In the genomic region with DNA sequence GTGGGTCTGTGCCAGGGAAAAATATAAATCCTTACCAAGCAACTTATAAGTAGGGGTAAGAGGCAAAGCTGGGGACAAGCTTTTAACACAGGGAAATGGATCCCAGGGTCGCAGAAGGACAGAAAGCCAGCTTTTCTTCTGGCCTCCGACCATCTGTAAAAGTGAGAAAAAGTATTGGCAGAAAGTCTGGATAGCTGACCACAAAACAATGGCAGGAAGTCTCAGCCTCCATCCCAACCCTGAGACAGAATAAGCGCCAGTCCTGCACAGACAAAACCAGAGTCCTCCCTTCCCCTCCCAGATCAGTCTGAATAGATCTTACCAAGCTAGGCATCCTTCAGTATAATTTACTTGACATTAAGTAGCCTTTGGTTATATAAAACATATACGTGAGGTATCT, we compare ENCODE assay signal across 11 mouse cellular contexts. TPM values are rescaled to one million over a fixed set of nuclear protein-coding genes. Genes with fewer than 3 reads are reported as not detected.
DNase-seq lines count a peak whose midpoint lies in the region; TF ChIP-seq lines count a peak whose summit lies in the region.
"Had no signal": no experiment of that assay in that cellular context is flagged by ENCODE, and none has a peak within 500 bp of the region (broad histone marks: within the 10 kb centered on the region; RNA-seq: fewer than 3 reads in every experiment).

No protein-coding gene starts in this region.

- dilution Hi-C loops in CH12.LX (cut with MboI; ENCODE audit: extremely low pct_ligation_motif_present, extremely low pct_unique_long_range_greater_than_20kb, low sequenced_read_pairs): no loop called here

- no peak for TF ChIP-seq RAD21 in CH12.LX (IDR thresholded peaks at IDR 0.05; ENCODE audit: low read depth, low read length)

- no peak overlapping the region for H3K27ac ChIP-seq in CH12.LX (ENCODE audit: insufficient read depth, low read depth)
- H3K27ac ChIP-seq: midbrain, embryonic 13.5 days had no signal

- H3K36me3 ChIP-seq in CH12.LX (replicated peaks in 1 of 2; ENCODE audit: control insufficient read depth in 1 of 2, insufficient read depth in 1 of 2, low read length in 1 of 2): no peaks in the 10 kb centered on the region
- H3K36me3 ChIP-seq: G1E; limb, embryonic 15.5 days; midbrain, embryonic 13.5 days had no signal

- intact Hi-C loops in heart, postnatal 14 days (cut with DNase I): no loop called here

- in situ Hi-C loops in CH12.LX (cut with MboI; ENCODE audit: low pct_ligation_motif_present, low pct_unique_long_range_greater_than_20kb, low sequenced_read_pairs): loop anchor here (10.0 kb wide), 1 partner anchor 203 kb away; no protein-coding TSS in a partner anchor

- no peak for DNase-seq in CH12.LX (ENCODE audit: extremely low read depth)
- DNase-seq in heart, adult 11 months: peak; percentile 98
- DNase-seq in heart, postnatal 14 days: peak; percentile 23 to 29
- peak; percentile 33 to 49 for DNase-seq in kidney, postnatal 36 days
- no peak for DNase-seq in B cell, adult 2 months
- DNase-seq in spleen, postnatal 4 days (ENCODE audit: low spot score in 2 of 2): no peak
- DNase-seq in left cerebral cortex, adult 9 months (ENCODE audit: low spot score in 2 of 2): no peak

- H3K4me3 ChIP-seq in CH12.LX (replicated peaks in 1 of 3; ENCODE audit: low read depth in 2 of 3, low read length in 2 of 3, poor library complexity in 1 of 3): no peak overlapping the region
- H3K4me3 ChIP-seq: erythroblast, embryonic 14.5 days; limb, embryonic 15.5 days; midbrain, embryonic 13.5 days had no signal

- no peak for TF ChIP-seq CTCF in CH12.LX (conservative IDR thresholded peaks at IDR 0.05 in 1 of 2, IDR thresholded peaks at IDR 0.05 in 1 of 2; ENCODE audit: low read depth in 2 of 2, low read length in 2 of 2)

- TF ChIP-seq POLR2A in CH12.LX (IDR thresholded peaks at IDR 0.05; ENCODE audit: low read depth, low read length): no peak

- no peak overlapping the region for H3K9ac ChIP-seq in CH12.LX (ENCODE audit: insufficient read depth, low read depth)
- H3K9ac ChIP-seq: limb, embryonic 15.5 days; midbrain, embryonic 13.5 days had no signal

- no peaks in the 10 kb centered on the region for H3K27me3 ChIP-seq in CH12.LX (replicated peaks)
- H3K27me3 ChIP-seq: limb, embryonic 15.5 days; midbrain, embryonic 13.5 days had no signal

- TF ChIP-seq EP300 in CH12.LX (IDR thresholded peaks at IDR 0.05; ENCODE audit: low read length): no peak

- H3K4me2 ChIP-seq in CH12.LX (ENCODE audit: insufficient read depth, low read depth, poor library complexity, severe bottlenecking): 0 out of 2 replicates have a peak overlapping the region, but pooled peaks have one; percentile 1
- H3K4me2 ChIP-seq: limb, embryonic 15.5 days; midbrain, embryonic 13.5 days had no signal

- H3K79me2 ChIP-seq in CH12.LX (replicated peaks; ENCODE audit: control insufficient read depth, extremely low read depth, insufficient read depth, poor library complexity, severe bottlenecking): no peaks in the 10 kb centered on the region

- no peaks in the 10 kb centered on the region for H3K9me3 ChIP-seq in CH12.LX (replicated peaks; ENCODE audit: low read length)
- H3K9me3 ChIP-seq: G1E; limb, embryonic 15.5 days; midbrain, embryonic 13.5 days had no signal

- no peaks in the 10 kb centered on the region for H3K4me1 ChIP-seq in CH12.LX (ENCODE audit: control insufficient read depth in 1 of 2, insufficient read depth in 2 of 2)
- H3K4me1 ChIP-seq: limb, embryonic 15.5 days; midbrain, embryonic 13.5 days had no signal

TF ChIP-seq in CH12.LX, 34 proteins besides CTCF, POLR2A, EP300 and RAD21:
- TF ChIP-seq MXI1 (IDR thresholded peaks at IDR 0.05; ENCODE audit: low read depth, low read length): no peak
- TF ChIP-seq E2F4 (IDR thresholded peaks at IDR 0.05; ENCODE audit: insufficient replicate concordance, low read depth, low read length): no peak

RNA-seq across cellular contexts. Expression of a gene that starts 1.6 kb away (rescaled TPM):
- not detected in 2 replicates for total RNA-seq in CH12.LX (2012; rRNA removed)
- not detected in 2 replicates for total RNA-seq in CH12.LX (2014; rRNA removed)
- not detected in 2 replicates for polyA plus RNA-seq in CH12.LX (2012; ENCODE audit: insufficient read length, low read depth)
- 10 to 100 TPM; 17.8 to 19.7 TPM for total RNA-seq in heart, postnatal 14 days (2021)

RNA-seq across cellular contexts. Expression of a gene that starts 40.7 kb away (rescaled TPM):
- total RNA-seq in CH12.LX (2012; rRNA removed) (3.0 and 3.1 TPM in 2 replicates), CH12.LX (2014; rRNA removed) (3.6 TPM in 2 replicates)
- polyA plus RNA-seq in CH12.LX (2012; ENCODE audit: insufficient read length, low read depth): 6.0 and 7.6 TPM in 2 replicates
- 10 to 100 TPM; 64.3 to 67.6 TPM for total RNA-seq in heart, postnatal 14 days (2021)

RNA-seq across cellular contexts. Expression of a gene that starts 47.0 kb away (rescaled TPM):
- total RNA-seq in CH12.LX (2012; rRNA removed): not detected in 2 replicates
- not detected in 2 replicates for total RNA-seq in CH12.LX (2014; rRNA removed)
- polyA plus RNA-seq in CH12.LX (2012; ENCODE audit: insufficient read length, low read depth): not detected in 2 replicates
- total RNA-seq in heart, postnatal 14 days (2021): not detected
- polyA plus RNA-seq: erythroblast, embryonic 14.5 days; G1E; limb, embryonic 15.5 days had no signal

Comparison
In these comparisons a context has a peak if more than half of its experiments do, and no peak if none do; other contexts are left out.
1. DNase-seq: peak in heart, adult 11 months (single experiment), heart, postnatal 14 days (2 of 2) and kidney, postnatal 36 days (2 of 2); none in CH12.LX (single experiment), B cell, adult 2 months (0 of 2), spleen, postnatal 4 days (0 of 2) and left cerebral cortex, adult 9 months (0 of 2).
2. RNA of a gene that starts 1.6 kb away (total RNA-seq): 17.8 to 19.7 TPM in heart, postnatal 14 days; not detected in CH12.LX; every median in the first group is over 10 times any median in the second.
3. RNA of a gene that starts 40.7 kb away (total RNA-seq): 64.3 to 67.6 TPM in heart, postnatal 14 days; 3.0 to 3.6 TPM in CH12.LX; every median in the first group is over 10 times any median in the second.